Mouse (Mus musculus): ENCODE results near the gene Hsd17b11. TPM values are rescaled to one million over a fixed set of nuclear protein-coding genes. Genes with fewer than 3 reads are reported as not detected.
A peak's percentile ranks its signal among the peaks of the same experiment; 100 is the strongest.

The Hsd17b11 gene
- polyA plus RNA-seq, 1 experiment from 2014 or later: 1.3 TPM

- peaks cover 27% of the 10 kb centered on the region for H3K36me3 ChIP-seq
- H3K4me3 ChIP-seq: peak overlapping the region; percentile 68
- no peaks in the 10 kb centered on the region for H3K27me3 ChIP-seq (ENCODE audit: low read depth, poor library complexity, severe bottlenecking)
- DNase-seq (ENCODE audit: low spot score): no peak
- H3K9me3 ChIP-seq (replicated peaks): no peaks in the 10 kb centered on the region
- peaks cover 21% of the 10 kb centered on the region for H3K4me1 ChIP-seq
- no peak overlapping the region for H3K27ac ChIP-seq (replicated peaks)
- 57% methylated on average over 4 of the region's 4 CpGs for WGBS
These were observed 26.4 kb upstream of the Hsd17b11 start for GRCm38 (mm10) chr5:104048139-104048538.

DNA sequence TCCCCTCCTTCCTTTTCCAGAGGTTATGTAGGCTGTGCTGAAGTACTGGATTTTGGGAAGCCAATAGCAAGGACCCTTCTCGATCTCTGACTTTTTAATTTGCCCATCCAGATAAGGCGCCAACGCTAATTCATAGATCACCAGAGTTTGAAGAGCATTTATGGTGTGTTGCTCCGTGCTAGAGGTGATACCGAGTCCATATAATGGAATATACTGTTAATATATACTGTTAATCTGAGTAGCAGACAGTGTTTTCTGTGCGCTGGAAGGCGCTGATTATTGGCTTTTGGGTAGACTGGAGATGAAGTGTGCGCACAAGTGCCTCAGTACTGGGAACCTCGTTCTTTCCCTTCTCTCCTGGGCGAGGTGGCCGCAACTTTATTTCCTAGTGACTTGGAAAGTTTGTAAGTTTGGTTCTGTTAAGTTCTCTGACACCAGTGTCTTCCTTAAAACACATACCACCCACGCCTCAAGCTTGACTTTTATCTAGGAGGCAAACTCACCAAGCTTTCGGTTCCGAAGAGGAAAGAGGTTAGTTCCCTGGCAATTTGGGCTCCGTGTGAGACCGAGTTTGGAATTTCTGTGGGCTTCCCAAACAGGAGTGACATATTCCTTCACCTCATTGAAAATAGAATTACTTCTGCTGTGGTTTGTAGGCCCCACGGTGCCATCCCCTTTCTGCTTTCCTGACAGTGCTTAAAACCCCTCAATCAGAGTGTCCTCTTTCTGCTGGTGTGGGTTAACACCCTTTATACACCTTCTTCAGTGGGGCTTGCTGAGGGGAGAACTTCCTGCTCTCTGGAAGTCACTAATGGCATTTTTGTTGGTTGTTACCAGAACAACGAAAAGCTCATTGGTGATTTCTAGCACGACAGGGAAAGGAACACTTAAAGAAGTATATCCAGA is 25.7 kb upstream of the Hsd17b11 start:
- H3K27me3 ChIP-seq (ENCODE audit: low read depth, poor library complexity, severe bottlenecking): no peaks in the 10 kb centered on the region
- H3K27ac ChIP-seq (replicated peaks): peak overlapping the region; percentile 87
- H3K36me3 ChIP-seq: peaks cover 21% of the 10 kb centered on the region
- peaks cover 21% of the 10 kb centered on the region for H3K4me1 ChIP-seq
- no peaks in the 10 kb centered on the region for H3K9me3 ChIP-seq (replicated peaks)
- 10% methylated on average over 19 of the region's 19 CpGs for WGBS
- DNase-seq (ENCODE audit: low spot score): no peak
- H3K4me3 ChIP-seq: peak overlapping the region; percentile 68

DNA sequence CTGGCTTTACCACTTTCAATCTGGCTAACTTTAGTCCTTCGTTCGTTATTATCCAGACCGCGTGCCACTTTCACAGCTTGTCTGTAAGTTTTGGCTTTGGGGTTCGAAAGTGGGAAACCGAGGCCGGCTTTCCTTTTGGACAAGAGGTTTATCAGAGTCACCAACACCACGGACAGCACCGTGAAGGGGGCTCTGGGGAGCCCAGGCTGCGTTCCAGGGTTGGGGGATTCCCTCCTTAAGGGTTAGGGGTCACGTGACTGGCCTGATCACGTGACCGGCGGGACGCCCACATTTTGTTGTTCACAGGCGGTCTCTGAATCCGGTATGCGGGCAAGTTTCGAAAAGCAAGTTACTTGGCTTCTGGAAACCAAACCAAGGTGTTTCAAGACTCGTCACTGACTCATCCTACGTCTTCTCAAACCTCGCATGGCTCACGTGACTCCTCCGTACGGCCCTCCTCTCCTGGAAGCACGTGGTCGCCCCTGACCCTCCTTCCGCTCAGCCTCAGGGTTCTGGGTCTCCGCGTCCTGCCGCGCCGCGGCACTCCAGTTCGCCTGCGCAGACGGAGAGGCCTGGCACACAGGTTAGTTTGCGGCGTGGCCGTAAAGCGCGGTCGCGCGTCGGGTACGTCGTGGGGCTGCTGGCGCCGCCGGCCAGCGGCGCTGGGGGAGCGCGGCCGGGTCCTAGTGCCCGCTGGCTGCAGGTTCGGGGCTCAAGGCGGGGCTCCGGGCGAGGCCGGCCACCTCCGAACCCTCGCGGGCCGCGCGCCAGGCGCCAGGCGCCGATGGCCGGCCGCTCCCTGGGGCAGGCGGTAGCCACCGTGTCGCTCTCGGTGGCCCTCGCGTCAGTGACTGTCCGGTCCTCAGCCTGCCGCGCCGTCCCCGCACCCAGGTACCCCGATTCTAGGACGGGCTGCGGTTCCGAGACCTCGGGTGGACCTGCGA is 24.8 kb upstream of the Hsd17b11 start, which contains the start of gene Nudt9:
Nudt9 (plus strand) TSS at position 51 of the 944 bp plus-strand sequence.
- H3K27me3 ChIP-seq (ENCODE audit: low read depth, poor library complexity, severe bottlenecking): no peaks in the 10 kb centered on the region
- 5% methylated on average over 90 of the region's 90 CpGs for WGBS

DNA sequence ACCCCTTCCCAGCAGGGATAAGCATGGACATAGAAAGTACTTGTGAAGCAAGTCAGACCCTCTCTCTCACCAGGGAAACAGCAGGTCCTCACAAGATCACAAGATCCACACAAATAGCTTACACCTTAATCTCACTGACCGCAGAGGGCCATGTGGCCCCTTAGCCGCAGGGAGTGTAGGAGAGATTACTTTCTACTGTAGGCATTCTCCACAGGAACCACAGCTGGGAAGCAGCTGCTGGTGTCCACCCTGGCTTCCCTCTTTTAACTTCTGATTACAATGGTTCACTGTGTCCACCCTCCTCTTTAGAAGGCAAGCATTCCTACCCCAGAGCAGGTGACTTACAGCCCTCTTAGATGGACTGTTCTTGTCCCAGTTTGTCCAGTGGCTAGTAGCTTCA is 22.0 kb upstream of the Hsd17b11 start:
- WGBS: 38% methylated on average over 2 of the region's 2 CpGs
- no peak overlapping the region for H3K27ac ChIP-seq (replicated peaks)
- H3K36me3 ChIP-seq: no peaks in the 10 kb centered on the region
- H3K9me3 ChIP-seq (replicated peaks): no peaks in the 10 kb centered on the region
- H3K4me3 ChIP-seq: no peak overlapping the region
- no peak for DNase-seq (ENCODE audit: low spot score)
- H3K4me1 ChIP-seq: peaks cover 21% of the 10 kb centered on the region
- H3K27me3 ChIP-seq (ENCODE audit: low read depth, poor library complexity, severe bottlenecking): no peaks in the 10 kb centered on the region

More for the DNA sequence above, 24.8 kb upstream of the Hsd17b11 start, which contains the start of gene Nudt9:
- DNase-seq (ENCODE audit: low spot score): peak; percentile 99
- H3K4me1 ChIP-seq: peaks cover 21% of the 10 kb centered on the region
- peaks cover 12% of the 10 kb centered on the region for H3K36me3 ChIP-seq
- peak within 1 kb of the TSS; percentile 87 for H3K27ac ChIP-seq (replicated peaks)
- peak within 1 kb of the TSS; percentile 68 for H3K4me3 ChIP-seq
- H3K9me3 ChIP-seq (replicated peaks): no peaks in the 10 kb centered on the region

GRCm38 (mm10) chr5:104042906-104043305 is 21.2 kb upstream of the Hsd17b11 start:
- no peak overlapping the region for H3K27ac ChIP-seq (replicated peaks)
- H3K4me3 ChIP-seq: no peak overlapping the region
- DNase-seq (ENCODE audit: low spot score): no peak
- H3K36me3 ChIP-seq: no peaks in the 10 kb centered on the region
- H3K9me3 ChIP-seq (replicated peaks): no peaks in the 10 kb centered on the region
- peaks cover 16% of the 10 kb centered on the region for H3K4me1 ChIP-seq
- 95% methylated on average over 2 of the region's 2 CpGs for WGBS
- H3K27me3 ChIP-seq (ENCODE audit: low read depth, poor library complexity, severe bottlenecking): no peaks in the 10 kb centered on the region

- Histone ChIP-seq H3K27ac (replicated peaks) (no peak overlapping the region), H3K36me3 (no peaks in the 10 kb centered on the region), H3K4me1 (no peaks in the 10 kb centered on the region), H3K4me3 (no peak overlapping the region), H3K27me3 (ENCODE audit: low read depth, poor library complexity, severe bottlenecking) (no peaks in the 10 kb centered on the region), H3K9me3 (replicated peaks) (no peaks in the 10 kb centered on the region)
- DNase-seq (ENCODE audit: low spot score): peak; percentile 29
- 75% methylated on average over 6 of the region's 6 CpGs for WGBS
These were observed 17.6 kb upstream of the Hsd17b11 start for GRCm38 (mm10) chr5:104039154-104039932.

DNA sequence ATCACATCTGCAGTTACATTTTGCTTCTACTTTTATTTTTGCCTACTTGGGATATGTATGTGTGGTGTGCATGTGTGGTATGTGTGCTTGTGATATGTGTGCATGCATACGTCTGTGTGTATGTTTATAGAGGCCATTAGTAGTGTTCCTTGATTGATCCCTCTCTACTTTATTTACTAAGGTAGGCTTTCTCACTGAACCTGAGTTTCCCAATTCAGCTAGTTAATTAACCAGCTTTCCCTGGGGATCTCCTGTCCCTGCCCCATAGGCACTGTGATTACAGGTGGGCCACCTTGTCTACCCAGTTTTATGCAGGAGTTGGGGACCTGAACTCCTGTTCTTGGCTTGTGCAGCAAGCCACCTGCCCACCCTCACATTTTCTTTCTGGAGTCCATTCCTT is 15.0 kb upstream of the Hsd17b11 start:
- no peak overlapping the region for H3K4me3 ChIP-seq
- DNase-seq (ENCODE audit: low spot score): no peak
- H3K36me3 ChIP-seq: no peaks in the 10 kb centered on the region
- H3K27ac ChIP-seq (replicated peaks): no peak overlapping the region
- 90% methylated on average over 1 of the region's 1 CpGs for WGBS
- H3K4me1 ChIP-seq: no peaks in the 10 kb centered on the region
- H3K9me3 ChIP-seq (replicated peaks): no peaks in the 10 kb centered on the region
- no peaks in the 10 kb centered on the region for H3K27me3 ChIP-seq (ENCODE audit: low read depth, poor library complexity, severe bottlenecking)

DNA sequence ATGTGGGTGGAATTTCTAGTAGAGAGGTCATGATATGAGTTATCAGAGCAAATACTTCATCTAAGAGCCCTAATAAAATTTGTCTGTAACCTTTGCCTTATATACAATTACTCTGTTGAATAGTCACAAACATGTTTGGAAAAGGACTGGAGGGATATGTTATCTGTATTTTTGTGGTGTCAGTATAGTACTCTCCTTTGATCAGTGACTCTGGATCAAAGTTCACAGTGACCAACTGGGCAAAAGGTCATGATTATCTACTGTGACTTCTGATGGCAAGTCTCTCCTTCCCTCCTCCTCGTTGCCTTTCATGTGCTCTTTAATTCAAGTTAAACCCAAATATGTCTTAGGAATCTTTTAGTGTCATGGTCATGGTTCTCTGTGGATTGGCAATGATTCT is 14.1 kb upstream of the Hsd17b11 start:
- no peaks in the 10 kb centered on the region for H3K36me3 ChIP-seq
- WGBS: 81% methylated on average over 1 of the region's 1 CpGs
- H3K27me3 ChIP-seq (ENCODE audit: low read depth, poor library complexity, severe bottlenecking): no peaks in the 10 kb centered on the region
- H3K9me3 ChIP-seq (replicated peaks): no peaks in the 10 kb centered on the region
- DNase-seq (ENCODE audit: low spot score): no peak
- H3K27ac ChIP-seq (replicated peaks): no peak overlapping the region
- no peak overlapping the region for H3K4me3 ChIP-seq
- H3K4me1 ChIP-seq: no peaks in the 10 kb centered on the region

- Histone ChIP-seq H3K4me1 (no peaks in the 10 kb centered on the region), H3K27ac (replicated peaks) (no peak overlapping the region), H3K9me3 (replicated peaks) (no peaks in the 10 kb centered on the region), H3K4me3 (no peak overlapping the region), H3K27me3 (ENCODE audit: low read depth, poor library complexity, severe bottlenecking) (no peaks in the 10 kb centered on the region), H3K36me3 (no peaks in the 10 kb centered on the region)
- no peak for DNase-seq (ENCODE audit: low spot score)
These were observed 13.3 kb upstream of the Hsd17b11 start for GRCm38 (mm10) chr5:104035066-104035465.

DNA sequence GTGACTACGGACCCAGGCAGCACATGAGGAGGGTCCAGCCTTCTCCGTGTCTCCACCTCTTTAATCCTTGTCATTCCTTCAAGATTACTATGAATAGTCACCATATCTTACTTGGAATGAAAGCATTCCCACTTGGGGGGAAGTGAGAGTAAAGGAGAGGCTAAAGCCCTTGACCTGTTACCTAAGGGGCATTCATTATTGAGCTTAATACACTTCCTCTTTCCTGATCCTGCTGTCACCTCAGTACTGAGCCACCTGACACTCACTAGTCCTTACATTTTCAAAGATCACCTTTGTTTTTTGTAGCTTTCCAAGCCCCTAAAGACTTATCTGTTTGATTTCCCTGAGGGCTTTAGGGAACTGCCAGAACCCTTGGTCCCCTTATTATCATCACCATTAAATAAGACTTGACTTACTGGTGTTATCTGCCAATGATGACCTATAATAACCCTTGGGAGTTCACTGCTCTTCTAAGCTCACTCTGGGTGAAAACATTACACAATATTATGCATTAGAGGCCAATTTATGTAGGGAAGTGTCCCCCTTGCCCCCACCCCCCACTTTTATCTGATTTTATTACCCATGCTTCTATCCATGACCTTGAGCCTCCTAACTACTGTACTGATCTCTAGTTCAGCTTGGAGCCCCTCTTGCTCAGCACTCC is 10.8 kb upstream of the Hsd17b11 start:
- no peaks in the 10 kb centered on the region for H3K36me3 ChIP-seq
- DNase-seq (ENCODE audit: low spot score): no peak
- 94% methylated on average over 2 of the region's 2 CpGs for WGBS
- no peak overlapping the region for H3K27ac ChIP-seq (replicated peaks)
- no peak overlapping the region for H3K4me3 ChIP-seq
- no peaks in the 10 kb centered on the region for H3K4me1 ChIP-seq
- H3K27me3 ChIP-seq (ENCODE audit: low read depth, poor library complexity, severe bottlenecking): no peaks in the 10 kb centered on the region
- no peaks in the 10 kb centered on the region for H3K9me3 ChIP-seq (replicated peaks)

GRCm38 (mm10) chr5:104025245-104025854 is 3.6 kb upstream of the Hsd17b11 start:
- 37% methylated on average over 17 of the region's 17 CpGs for WGBS
- Histone ChIP-seq H3K4me3 (no peak overlapping the region), H3K27ac (replicated peaks) (no peak overlapping the region), H3K27me3 (ENCODE audit: low read depth, poor library complexity, severe bottlenecking) (peaks cover 44% of the 10 kb centered on the region), H3K4me1 (peaks cover 24% of the 10 kb centered on the region), H3K9me3 (replicated peaks) (no peaks in the 10 kb centered on the region), H3K36me3 (no peaks in the 10 kb centered on the region)
- no peak for DNase-seq (ENCODE audit: low spot score)

Data from midbrain, embryonic 10.5 days (tissue).